Mouse (Mus musculus): ENCODE results near the gene Zpld1.

GRCm38 (mm10) chr16:55277447-55277846 is 20.3 kb downstream of the Zpld1 start:
- no peak for TF ChIP-seq POLR2A (IDR thresholded peaks at IDR 0.05; ENCODE audit: low read depth, low read length)
- TF ChIP-seq CTCF (IDR thresholded peaks at IDR 0.05; ENCODE audit: extremely low read depth, insufficient read depth, insufficient read length, insufficient replicate concordance) = no peak
